Mouse (Mus musculus) stomach, embryonic 16.5 days (tissue): ENCODE results near the gene Arhgap1. TPM values are rescaled to one million over a fixed set of nuclear protein-coding genes. Genes with fewer than 3 reads are reported as not detected.

ENCODE experiments used
- ATAC-seq: fragments of 200-750 bp; cut with Nextera tagmentation; 2 replicates; pipeline ENCODE4 v1.8.0; 2017; ENCODE audit warnings: moderate number of reproducible peaks, moderate TSS enrichment; ENCODE audit not compliant: insufficient read depth, low FRiP score
- H3K27ac ChIP-seq: fragments of 300-500 bp; sonication (generic); 2 replicates; pipeline ENCODE4 v1.5.1; 2014; ENCODE audit warnings: low read length
- H3K27me3 ChIP-seq: fragments of 300-500 bp; sonication (generic); 2 replicates; pipeline ENCODE4 v1.6.1; 2014; ENCODE audit warnings: low read length, control low read depth, mixed read lengths; ENCODE audit not compliant: control insufficient read depth, insufficient read depth
- H3K36me3 ChIP-seq: fragments of 300-500 bp; sonication (generic); 2 replicates; pipeline ENCODE4 v1.6.1; 2014; ENCODE audit warnings: low read length; ENCODE audit not compliant: control insufficient read depth, insufficient read depth
- H3K4me1 ChIP-seq: fragments of 300-500 bp; sonication (generic); 2 replicates; pipeline ENCODE4 v1.6.1; 2014; ENCODE audit warnings: low read length, control low read depth, mixed read lengths; ENCODE audit not compliant: control insufficient read depth, insufficient read depth
- H3K4me2 ChIP-seq: fragments of 300-500 bp; sonication (generic); 2 replicates; pipeline ENCODE4 v1.6.1; 2014; ENCODE audit warnings: low read depth, low read length, mixed read lengths
- H3K4me3 ChIP-seq: fragments of 300-500 bp; sonication (generic); replicated peaks from 2 replicates; pipeline ENCODE4 v1.5.1; 2014; ENCODE audit warnings: mild to moderate bottlenecking, low read length
- H3K9ac ChIP-seq: fragments of 300-500 bp; sonication (generic); 2 replicates; pipeline ENCODE4 v1.6.1; 2014; ENCODE audit warnings: low read length
- H3K9me3 ChIP-seq: fragments of 300-500 bp; sonication (generic); replicated peaks from 2 replicates; pipeline ENCODE4 v1.6.1; 2016; ENCODE audit warnings: low read length, control low read depth; ENCODE audit not compliant: control insufficient read depth
- WGBS: fragments of 180-500 bp; shearing (Covaris S2); extraction: QIAGEN DNeasy Blood & Tissue Kit; methylation state at CpG from one replicate; pipeline ENCODE4 v1.1.7; 2014; 5-methylcytosine and 5-hydroxymethylcytosine counted together
- polyA plus RNA-seq: library from polyadenylated mRNA; unstranded; fragments of >200 nt; fragmentation: Nextera tagmentation; extraction: Ambion mirVana; gene quantifications from 2 replicates; pipeline ENCODE4 v1.2.1, GENCODE M21; 2015

Gene Arhgap1
- polyA plus RNA-seq, 1 experiment from 2014 or later: 144 TPM

- WGBS: 86% methylated on average over 6 of the region's 6 CpGs
- Histone ChIP-seq H3K4me3 (no peak overlapping the region), H3K27me3 (no peaks in the 10 kb centered on the region), H3K9me3 (no peaks in the 10 kb centered on the region), H3K4me2 (no peak overlapping the region), H3K27ac (no peak overlapping the region), H3K36me3 (peaks cover 28% of the 10 kb centered on the region), H3K9ac (no peak overlapping the region), H3K4me1 (no peaks in the 10 kb centered on the region)
- no peak for ATAC-seq
These were observed 20.4 kb downstream of the Arhgap1 start for GRCm38 (mm10) chr2:91670038-91670437.

GRCm38 (mm10) chr2:91673587-91673986, 23.9 kb downstream of the Arhgap1 start:
- no peak overlapping the region for H3K4me3 ChIP-seq
- ATAC-seq: no peak
- H3K27ac ChIP-seq: no peak overlapping the region
- 87% methylated on average over 2 of the region's 2 CpGs for WGBS
- H3K4me1 ChIP-seq: no peaks in the 10 kb centered on the region
- H3K36me3 ChIP-seq: peaks cover 15% of the 10 kb centered on the region
- no peak overlapping the region for H3K4me2 ChIP-seq
- H3K9me3 ChIP-seq: no peaks in the 10 kb centered on the region
- H3K27me3 ChIP-seq: no peaks in the 10 kb centered on the region
- H3K9ac ChIP-seq: no peak overlapping the region

- Histone ChIP-seq H3K9ac (no peak overlapping the region), H3K9me3 (no peaks in the 10 kb centered on the region), H3K27ac (no peak overlapping the region), H3K27me3 (no peaks in the 10 kb centered on the region), H3K4me2 (no peak overlapping the region), H3K4me1 (no peaks in the 10 kb centered on the region), H3K4me3 (no peak overlapping the region), H3K36me3 (peaks cover 11% of the 10 kb centered on the region)
- ATAC-seq: no peak
- WGBS: 92% methylated on average over 5 of the region's 5 CpGs
These were observed 25.2 kb downstream of the Arhgap1 start for GRCm38 (mm10) chr2:91674895-91675294.

GRCm38 (mm10) chr2:91676420-91676819, 26.8 kb downstream of the Arhgap1 start:
- H3K36me3 ChIP-seq: peaks cover 7% of the 10 kb centered on the region; the same call in 1 of the 2 replicates
- ATAC-seq: no peak
- H3K9me3 ChIP-seq: no peaks in the 10 kb centered on the region
- H3K4me2 ChIP-seq: no peak overlapping the region
- H3K9ac ChIP-seq: no peak overlapping the region
- WGBS: 73% methylated on average over 2 of the region's 2 CpGs
- H3K27ac ChIP-seq: no peak overlapping the region
- H3K27me3 ChIP-seq: no peaks in the 10 kb centered on the region
- no peak overlapping the region for H3K4me3 ChIP-seq
- no peaks in the 10 kb centered on the region for H3K4me1 ChIP-seq

GRCm38 (mm10) chr2:91676961-91677360, 27.3 kb downstream of the Arhgap1 start:
- Histone ChIP-seq H3K27ac (no peak overlapping the region), H3K36me3 (peaks cover 9% of the 10 kb centered on the region; the same call in 1 of the 2 replicates), H3K4me1 (no peaks in the 10 kb centered on the region), H3K27me3 (no peaks in the 10 kb centered on the region), H3K9ac (no peak overlapping the region), H3K9me3 (no peaks in the 10 kb centered on the region), H3K4me2 (no peak overlapping the region), H3K4me3 (no peak overlapping the region)
- ATAC-seq: no peak

GRCm38 (mm10) chr2:91682850-91683249, 33.2 kb downstream of the Arhgap1 start:
- Histone ChIP-seq H3K27ac (no peak overlapping the region), H3K4me2 (no peak overlapping the region), H3K4me3 (no peak overlapping the region), H3K9ac (no peak overlapping the region), H3K9me3 (no peaks in the 10 kb centered on the region), H3K4me1 (no peaks in the 10 kb centered on the region), H3K36me3 (0 out of 2 replicates have a peak, but pooled peaks cover 5% of the 10 kb centered on the region), H3K27me3 (no peaks in the 10 kb centered on the region)
- ATAC-seq: peak; percentile 40; the same call in 1 of the 2 replicates
- WGBS: 50% methylated on average over 4 of the region's 4 CpGs

- 69% methylated on average over 8 of the region's 8 CpGs for WGBS
- no peak overlapping the region for H3K9ac ChIP-seq
- H3K4me3 ChIP-seq: no peak overlapping the region
- H3K4me2 ChIP-seq: no peak overlapping the region
- no peak for ATAC-seq
- 0 out of 2 replicates have a peak, but pooled peaks cover 12% of the 10 kb centered on the region for H3K36me3 ChIP-seq
- no peaks in the 10 kb centered on the region for H3K9me3 ChIP-seq
- H3K27ac ChIP-seq: no peak overlapping the region
- no peaks in the 10 kb centered on the region for H3K4me1 ChIP-seq
- no peaks in the 10 kb centered on the region for H3K27me3 ChIP-seq
These were observed 34.3 kb downstream of the Arhgap1 start for GRCm38 (mm10) chr2:91683919-91684318.

- Histone ChIP-seq H3K9ac (no peak overlapping the region), H3K4me3 (no peak overlapping the region), H3K4me2 (no peak overlapping the region), H3K9me3 (no peaks in the 10 kb centered on the region), H3K27ac (no peak overlapping the region), H3K27me3 (no peaks in the 10 kb centered on the region), H3K4me1 (no peaks in the 10 kb centered on the region), H3K36me3 (0 out of 2 replicates have a peak, but pooled peaks cover 8% of the 10 kb centered on the region)
- 83% methylated on average over 7 of the region's 7 CpGs for WGBS
- ATAC-seq: no peak; the same call in 1 of the 2 replicates
These were observed 39.8 kb downstream of the Arhgap1 start for GRCm38 (mm10) chr2:91689452-91689851.

GRCm38 (mm10) chr2:91695436-91696224, 46.0 kb downstream of the Arhgap1 start:
- Histone ChIP-seq H3K36me3 (no peaks in the 10 kb centered on the region), H3K9ac (no peak overlapping the region), H3K4me1 (0 out of 2 replicates have a peak, but pooled peaks cover 3% of the 10 kb centered on the region), H3K27me3 (no peaks in the 10 kb centered on the region), H3K27ac (peak overlapping the region; percentile 42), H3K4me2 (no peak overlapping the region), H3K4me3 (no peak overlapping the region), H3K9me3 (no peaks in the 10 kb centered on the region)
- no peak for ATAC-seq
- WGBS: 91% methylated on average over 10 of the region's 10 CpGs
